Mouse (Mus musculus): ENCODE results near the gene Htra1.

GRCm38 (mm10) chr7:130897201-130897600 lies 38.7 kb upstream of the Htra1 start:
- no peak for TF ChIP-seq ZNF384 (IDR thresholded peaks at IDR 0.05; ENCODE audit: low read depth, low read length)
- no peak for TF ChIP-seq ZC3H11A (IDR thresholded peaks at IDR 0.05; ENCODE audit: borderline replicate concordance, low read depth, low read length)
